Mouse (Mus musculus): ENCODE results near the gene Sf1. TPM values are rescaled to one million over a fixed set of nuclear protein-coding genes. Genes with fewer than 3 reads are reported as not detected.

Sf1 gene
- polyA plus RNA-seq, 1 experiment: 171 TPM

DNA sequence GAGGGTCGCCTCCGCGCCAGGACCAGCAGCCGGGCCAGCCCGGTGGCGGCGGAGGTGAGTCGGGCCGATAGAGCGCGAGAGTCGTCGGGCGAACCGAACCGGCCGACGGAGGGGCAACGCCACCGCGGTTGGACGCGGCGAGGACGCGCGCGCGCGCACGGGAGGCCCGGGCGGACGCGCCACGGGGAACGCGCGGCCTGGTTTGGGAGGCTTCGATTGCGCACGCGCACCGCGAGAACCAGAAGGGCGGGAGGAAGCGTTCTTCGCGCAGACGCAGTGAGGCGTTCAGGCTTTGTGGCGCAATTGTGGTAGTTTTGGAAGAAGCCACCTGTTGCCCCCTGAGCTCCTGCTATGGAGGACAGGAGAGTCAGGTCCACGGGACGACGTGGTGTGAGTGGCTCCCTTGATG lies 831 bp downstream of the Sf1 start:
- Histone ChIP-seq H3K4me3 (ENCODE audit: low read depth, low read length) (peak overlapping the region; percentile 92), H3K27ac (ENCODE audit: insufficient read depth, low read depth, low read length) (peak overlapping the region; percentile 87), H3K4me1 (ENCODE audit: control insufficient read depth, insufficient read depth, insufficient read length, low read length) (no peaks in the 10 kb centered on the region; the same call in 1 of the 2 replicates), H3K27me3 (ENCODE audit: control insufficient read depth, insufficient read depth, low read length) (no peaks in the 10 kb centered on the region), H3K36me3 (ENCODE audit: control insufficient read depth, insufficient read depth, low read length) (peaks cover 34% of the 10 kb centered on the region)
- TF ChIP-seq POLR2A (IDR thresholded peaks at IDR 0.05; ENCODE audit: low read depth, low read length): peak; percentile 49
- TF ChIP-seq CTCF (IDR thresholded peaks at IDR 0.05; ENCODE audit: extremely low read depth, insufficient read length, insufficient replicate concordance, low read depth, low read length): no peak
- WGBS: 1% methylated on average over 55 of the region's 55 CpGs

GRCm38 (mm10) chr19:6364842-6365241 lies 1.4 kb downstream of the Sf1 start:
- Histone ChIP-seq H3K27me3 (ENCODE audit: control insufficient read depth, insufficient read depth, low read length) (no peaks in the 10 kb centered on the region), H3K36me3 (ENCODE audit: control insufficient read depth, insufficient read depth, low read length) (peaks cover 38% of the 10 kb centered on the region), H3K27ac (ENCODE audit: insufficient read depth, low read depth, low read length) (no peak overlapping the region), H3K4me3 (ENCODE audit: low read depth, low read length) (peak overlapping the region; percentile 92), H3K4me1 (ENCODE audit: control insufficient read depth, insufficient read depth, insufficient read length, low read length) (no peaks in the 10 kb centered on the region; the same call in 1 of the 2 replicates)
- 0% methylated on average over 2 of the region's 2 CpGs for WGBS
- no peak for TF ChIP-seq POLR2A (IDR thresholded peaks at IDR 0.05; ENCODE audit: low read depth, low read length)
- no peak for TF ChIP-seq CTCF (IDR thresholded peaks at IDR 0.05; ENCODE audit: extremely low read depth, insufficient read length, insufficient replicate concordance, low read depth, low read length)

DNA sequence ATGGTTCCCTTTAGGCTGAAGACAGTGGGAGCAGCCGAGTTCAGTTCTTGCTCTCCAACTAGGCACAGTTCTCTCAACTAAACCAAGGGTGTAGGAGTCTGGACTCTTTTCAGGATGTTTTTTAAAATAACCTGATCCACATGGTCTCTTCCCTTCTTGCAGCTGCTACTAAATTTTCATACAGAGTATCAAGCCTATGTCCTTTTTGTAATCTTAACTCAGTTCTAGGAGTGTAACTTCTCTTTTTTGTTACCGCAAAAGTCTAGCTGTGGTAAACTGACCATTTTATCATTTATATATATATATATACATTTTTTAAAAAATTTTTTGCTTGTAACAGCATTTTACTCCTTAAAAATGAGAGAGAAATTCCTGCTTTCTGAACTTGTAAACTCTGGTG lies 6.7 kb downstream of the Sf1 start:
- no peaks in the 10 kb centered on the region for H3K27me3 ChIP-seq (ENCODE audit: control insufficient read depth, insufficient read depth, low read length)
- no peaks in the 10 kb centered on the region; the same call in 1 of the 2 replicates for H3K4me1 ChIP-seq (ENCODE audit: control insufficient read depth, insufficient read depth, insufficient read length, low read length)
- TF ChIP-seq POLR2A (IDR thresholded peaks at IDR 0.05; ENCODE audit: low read depth, low read length): no peak
- no peak for TF ChIP-seq CTCF (IDR thresholded peaks at IDR 0.05; ENCODE audit: extremely low read depth, insufficient read length, insufficient replicate concordance, low read depth, low read length)
- H3K27ac ChIP-seq (ENCODE audit: insufficient read depth, low read depth, low read length): no peak overlapping the region
- 78% methylated on average over 2 of the region's 2 CpGs for WGBS
- H3K36me3 ChIP-seq (ENCODE audit: control insufficient read depth, insufficient read depth, low read length): peaks cover 82% of the 10 kb centered on the region
- no peak overlapping the region for H3K4me3 ChIP-seq (ENCODE audit: low read depth, low read length)

DNA sequence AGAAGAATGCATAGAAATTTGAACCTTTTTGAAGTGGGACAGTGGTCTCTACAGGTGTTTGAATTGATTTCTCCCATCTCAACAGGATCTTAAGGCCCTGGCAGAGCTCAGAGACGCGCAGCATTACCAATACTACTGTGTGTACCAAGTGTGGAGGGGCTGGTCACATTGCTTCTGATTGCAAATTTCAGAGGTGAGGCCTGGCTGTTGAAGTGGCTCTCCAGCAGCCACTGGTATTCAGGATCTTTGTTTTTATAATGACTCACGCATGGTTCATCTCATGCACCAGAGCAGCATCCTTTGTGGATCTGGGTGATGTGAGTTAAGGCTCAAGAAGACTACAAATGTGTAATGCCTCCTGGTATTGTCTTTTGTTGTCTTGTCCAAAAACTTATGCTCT lies 8.9 kb downstream of the Sf1 start:
- Histone ChIP-seq H3K4me1 (ENCODE audit: control insufficient read depth, insufficient read depth, insufficient read length, low read length) (no peaks in the 10 kb centered on the region), H3K27ac (ENCODE audit: insufficient read depth, low read depth, low read length) (no peak overlapping the region), H3K36me3 (ENCODE audit: control insufficient read depth, insufficient read depth, low read length) (peaks cover 89% of the 10 kb centered on the region), H3K27me3 (ENCODE audit: control insufficient read depth, insufficient read depth, low read length) (no peaks in the 10 kb centered on the region), H3K4me3 (ENCODE audit: low read depth, low read length) (no peak overlapping the region)
- 87% methylated on average over 3 of the region's 3 CpGs for WGBS
- TF ChIP-seq POLR2A (IDR thresholded peaks at IDR 0.05; ENCODE audit: low read depth, low read length) (no peak), CTCF (IDR thresholded peaks at IDR 0.05; ENCODE audit: extremely low read depth, insufficient read length, insufficient replicate concordance, low read depth, low read length) (no peak)

DNA sequence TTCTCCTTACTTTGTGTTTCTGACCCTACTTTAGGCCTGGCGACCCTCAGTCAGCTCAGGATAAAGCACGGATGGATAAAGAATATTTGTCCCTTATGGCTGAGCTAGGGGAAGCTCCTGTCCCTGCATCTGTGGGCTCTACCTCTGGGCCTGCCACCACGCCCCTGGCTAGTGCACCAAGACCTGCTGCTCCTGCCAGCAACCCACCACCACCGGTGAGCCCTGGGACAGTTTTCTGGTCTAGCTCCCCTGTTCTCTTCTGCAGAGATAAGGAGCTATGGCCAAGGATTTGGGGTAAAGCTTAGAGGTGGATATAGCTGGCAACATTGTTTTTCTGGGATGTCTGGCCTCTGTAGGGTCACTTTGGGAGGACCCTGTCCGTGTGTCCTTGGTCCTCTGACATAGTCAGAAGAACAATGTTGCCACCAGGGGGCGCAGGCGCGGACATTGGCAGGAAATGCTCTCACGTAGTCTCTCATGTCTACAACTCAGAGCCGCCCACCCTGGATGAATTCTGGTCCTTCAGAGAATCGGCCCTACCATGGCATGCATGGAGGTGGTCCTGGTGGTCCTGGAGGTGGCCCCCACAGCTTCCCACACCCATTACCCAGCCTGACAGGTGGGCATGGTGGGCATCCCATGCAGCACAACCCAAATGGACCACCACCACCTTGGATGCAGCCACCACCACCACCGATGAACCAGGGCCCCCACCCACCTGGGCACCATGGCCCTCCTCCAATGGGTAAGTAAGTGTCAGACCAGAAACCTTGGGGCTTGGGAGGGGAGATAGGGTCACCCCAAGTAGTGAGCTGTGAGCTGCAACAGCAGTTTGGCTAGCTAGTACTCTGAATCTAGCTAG lies 10.3 kb downstream of the Sf1 start:
- Histone ChIP-seq H3K36me3 (ENCODE audit: control insufficient read depth, insufficient read depth, low read length) (peaks cover 87% of the 10 kb centered on the region), H3K4me3 (ENCODE audit: low read depth, low read length) (no peak overlapping the region)
- 54% methylated on average over 12 of the region's 12 CpGs for WGBS

GRCm38 (mm10) chr19:6374571-6374970 lies 11.1 kb downstream of the Sf1 start:
- WGBS: 96% methylated on average over 9 of the region's 10 CpGs
- no peak for TF ChIP-seq CTCF (IDR thresholded peaks at IDR 0.05; ENCODE audit: extremely low read depth, insufficient read length, insufficient replicate concordance, low read depth, low read length)
- TF ChIP-seq POLR2A (IDR thresholded peaks at IDR 0.05; ENCODE audit: low read depth, low read length): no peak
- peaks cover 84% of the 10 kb centered on the region for H3K36me3 ChIP-seq (ENCODE audit: control insufficient read depth, insufficient read depth, low read length)

More for the DNA sequence above, 10.3 kb downstream of the Sf1 start:
- H3K4me1 ChIP-seq (ENCODE audit: control insufficient read depth, insufficient read depth, insufficient read length, low read length): no peaks in the 10 kb centered on the region
- no peak overlapping the region for H3K27ac ChIP-seq (ENCODE audit: insufficient read depth, low read depth, low read length)
- TF ChIP-seq POLR2A (IDR thresholded peaks at IDR 0.05; ENCODE audit: low read depth, low read length) (no peak; the same call in 1 of the 2 replicates), CTCF (IDR thresholded peaks at IDR 0.05; ENCODE audit: extremely low read depth, insufficient read length, insufficient replicate concordance, low read depth, low read length) (peak; percentile 75)
- H3K27me3 ChIP-seq (ENCODE audit: control insufficient read depth, insufficient read depth, low read length): no peaks in the 10 kb centered on the region

GRCm38 (mm10) chr19:6375423-6376254 lies 12.1 kb downstream of the Sf1 start:
- Histone ChIP-seq H3K4me1 (ENCODE audit: control insufficient read depth, insufficient read depth, insufficient read length, low read length) (no peaks in the 10 kb centered on the region), H3K4me3 (ENCODE audit: low read depth, low read length) (no peak overlapping the region), H3K36me3 (ENCODE audit: control insufficient read depth, insufficient read depth, low read length) (peaks cover 76% of the 10 kb centered on the region), H3K27ac (ENCODE audit: insufficient read depth, low read depth, low read length) (no peak overlapping the region), H3K27me3 (ENCODE audit: control insufficient read depth, insufficient read depth, low read length) (no peaks in the 10 kb centered on the region)
- TF ChIP-seq CTCF (IDR thresholded peaks at IDR 0.05; ENCODE audit: extremely low read depth, insufficient read length, insufficient replicate concordance, low read depth, low read length) (no peak), POLR2A (IDR thresholded peaks at IDR 0.05; ENCODE audit: low read depth, low read length) (no peak)
- 92% methylated on average over 36 of the region's 42 CpGs for WGBS

More at GRCm38 (mm10) chr19:6374571-6374970, 11.1 kb downstream of the Sf1 start:
- H3K27me3 ChIP-seq (ENCODE audit: control insufficient read depth, insufficient read depth, low read length): no peaks in the 10 kb centered on the region
- H3K4me1 ChIP-seq (ENCODE audit: control insufficient read depth, insufficient read depth, insufficient read length, low read length): no peaks in the 10 kb centered on the region
- no peak overlapping the region for H3K27ac ChIP-seq (ENCODE audit: insufficient read depth, low read depth, low read length)
- no peak overlapping the region for H3K4me3 ChIP-seq (ENCODE audit: low read depth, low read length)
